Mouse (Mus musculus) brain, adult 2 months (tissue): Measurements from ENCODE around the gene Tmem108.
A peak's percentile ranks its signal among the peaks of the same experiment; 100 is the strongest.

Experiments
- DNase-seq: peaks from one replicate; pipeline ENCODE4 v3.0.0; 2011; ENCODE audit warnings: low read depth, low spot score

Gene Tmem108

DNA sequence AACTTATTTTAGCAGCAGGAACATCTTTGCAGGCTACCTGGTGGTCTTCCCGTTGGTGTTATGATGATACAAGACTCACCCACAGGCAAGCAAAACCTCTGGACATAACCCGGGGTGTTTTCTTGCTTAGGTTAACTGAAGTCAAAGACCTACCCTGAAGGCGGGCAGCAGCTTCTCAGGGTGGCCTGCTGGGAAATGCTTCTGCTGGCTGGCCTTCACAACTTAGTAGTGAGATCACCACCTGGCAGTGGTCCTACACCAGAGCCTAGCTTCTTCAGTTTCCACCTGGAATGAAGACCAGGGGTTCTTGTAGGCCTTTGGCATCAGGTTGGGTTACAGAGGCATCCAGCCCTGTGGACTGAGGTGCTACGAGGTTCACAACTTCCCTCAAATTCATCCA lies 169.7 kb downstream of the Tmem108 start:
- DNase-seq: peak; percentile 63

DNA sequence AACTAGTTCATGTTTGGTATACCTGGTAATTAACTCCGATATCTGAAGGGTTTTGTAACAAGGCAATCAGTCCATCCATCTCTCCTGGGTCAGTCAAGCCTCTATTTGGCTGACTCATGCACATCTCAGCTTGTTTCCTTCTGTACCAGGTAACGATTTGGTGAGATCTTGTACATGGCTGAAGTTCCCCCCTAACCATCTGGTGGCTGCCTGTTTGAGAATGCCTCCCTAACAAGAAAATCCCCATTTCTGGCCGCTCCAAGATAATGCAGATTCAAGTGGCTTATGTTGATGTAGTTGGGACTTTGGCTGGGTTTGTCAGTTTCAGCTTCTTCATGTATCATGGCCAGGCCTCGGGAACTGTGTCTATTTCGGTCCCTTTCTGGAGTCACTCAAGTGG lies 170.8 kb downstream of the Tmem108 start:
- peak; percentile 81 for DNase-seq

GRCm38 (mm10) chr9:103584865-103585264 lies 176.8 kb downstream of the Tmem108 start:
- peak; percentile 77 for DNase-seq

DNA sequence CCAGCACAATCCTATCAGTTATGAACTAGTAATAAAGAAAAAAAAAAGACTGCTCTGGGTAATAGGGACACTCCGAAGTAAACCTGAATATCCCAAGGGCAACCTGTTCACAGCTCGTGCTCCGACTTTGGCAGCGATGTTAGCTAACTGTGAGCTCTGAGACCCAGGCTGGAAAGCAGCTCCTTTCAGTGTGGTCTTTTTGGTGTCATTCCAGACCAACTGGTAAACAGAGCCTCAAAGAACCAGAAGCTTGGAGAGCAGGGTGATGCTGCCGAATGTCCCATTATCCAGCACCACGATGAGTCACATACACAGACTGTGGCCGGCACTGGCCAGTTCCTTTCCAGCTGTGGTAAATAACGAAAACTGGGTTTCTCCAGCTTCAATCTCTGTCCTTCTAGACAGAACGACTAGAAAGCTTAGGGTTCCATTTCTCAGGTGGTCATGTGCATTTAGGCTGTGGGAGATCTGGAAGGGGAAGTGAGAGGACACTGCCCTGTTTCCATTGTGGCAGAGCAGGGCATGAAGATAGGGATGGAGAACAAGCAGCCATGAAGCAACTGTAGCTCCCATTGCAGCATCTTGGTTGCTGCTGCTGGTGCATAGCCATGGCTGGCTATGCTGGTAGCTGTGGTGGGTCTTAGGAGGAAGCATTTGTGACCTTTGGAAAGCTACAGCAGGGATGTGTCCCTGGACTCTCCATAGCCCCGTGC lies 179.2 kb downstream of the Tmem108 start:
- DNase-seq: no peak

DNA sequence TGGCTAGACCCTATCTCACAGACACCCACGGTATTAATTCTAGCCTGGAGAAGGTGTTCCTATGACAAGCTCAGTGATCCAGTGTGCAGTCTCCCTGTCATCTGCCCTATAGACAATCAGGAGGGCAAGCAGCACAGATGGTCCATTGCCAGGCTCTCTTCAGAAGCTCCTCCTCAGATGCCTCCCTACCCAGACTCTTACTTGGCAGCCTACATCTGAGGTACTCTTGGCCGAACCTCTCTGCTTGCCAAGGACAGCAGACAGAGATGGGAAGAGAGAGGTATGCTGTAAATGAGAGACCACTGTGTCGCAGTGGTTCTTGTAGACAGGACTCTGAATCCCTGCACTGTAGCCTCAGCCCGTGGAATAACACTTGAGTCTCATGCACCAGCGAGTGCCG lies 181.0 kb downstream of the Tmem108 start:
- peak; percentile 93 for DNase-seq

GRCm38 (mm10) chr9:103580186-103580585 lies 181.5 kb downstream of the Tmem108 start:
- DNase-seq: no peak

- peak; percentile 98 for DNase-seq
Measured at GRCm38 (mm10) chr9:103579411-103580026, 182.1 kb downstream of the Tmem108 start.

DNA sequence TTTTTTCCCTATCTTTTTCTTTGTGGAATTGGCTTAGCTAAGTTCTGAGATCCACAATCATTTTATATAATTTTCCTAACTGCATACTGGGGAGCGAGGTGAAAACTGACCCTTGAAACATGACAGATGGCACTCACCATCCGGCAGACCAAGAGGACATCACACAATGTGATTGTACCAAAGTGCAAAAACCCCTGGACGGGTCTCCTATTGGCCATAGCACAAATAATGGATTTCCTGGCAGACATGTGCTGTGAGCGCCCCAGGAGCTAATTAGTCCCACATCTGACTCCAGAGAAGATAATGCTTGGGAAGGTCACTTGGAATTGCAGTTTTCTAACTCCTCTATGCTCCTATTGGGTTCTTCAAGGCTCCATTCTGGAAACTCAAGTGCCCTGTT lies 183.9 kb downstream of the Tmem108 start:
- DNase-seq: peak; percentile 81

DNA sequence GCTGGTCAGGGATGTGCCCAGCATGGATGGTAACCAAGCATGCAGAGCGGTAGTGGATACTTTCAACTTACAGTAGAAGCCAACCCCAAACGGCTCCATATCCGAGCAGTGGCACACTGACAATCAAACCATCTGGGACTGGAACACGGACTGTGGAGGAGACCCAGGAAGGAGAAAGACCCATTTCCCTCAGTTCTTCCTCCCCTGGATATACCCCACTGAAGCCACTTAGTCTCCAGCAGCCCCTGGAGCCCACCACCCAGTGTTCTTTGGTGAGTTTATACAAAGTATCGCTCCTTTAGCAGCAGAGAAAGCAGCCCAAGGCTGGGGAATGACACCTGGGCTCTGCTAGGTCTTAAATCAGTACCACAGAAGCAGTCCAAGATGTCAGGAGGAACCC lies 184.5 kb downstream of the Tmem108 start:
- DNase-seq: no peak

DNA sequence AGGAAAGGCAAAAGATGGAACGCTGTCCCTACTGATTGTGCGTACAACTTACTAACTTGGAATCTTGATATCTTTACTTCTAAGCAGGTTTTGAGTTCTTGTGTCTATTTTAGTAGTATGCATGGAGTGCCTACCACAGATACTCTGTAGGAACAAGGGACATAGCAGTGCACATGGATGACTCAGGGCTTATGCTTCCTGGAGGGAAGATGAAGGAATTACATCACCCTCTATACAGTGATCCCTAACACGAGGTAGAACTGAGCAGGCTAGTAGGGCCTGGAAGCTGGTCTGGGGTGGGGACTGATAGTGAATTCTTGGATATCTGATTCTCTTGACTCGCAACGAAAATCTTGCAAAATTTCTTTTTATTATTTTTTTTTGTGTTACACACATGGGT lies 185.7 kb downstream of the Tmem108 start:
- no peak for DNase-seq

GRCm38 (mm10) chr9:103573994-103574750 lies 187.5 kb downstream of the Tmem108 start:
- DNase-seq: peak; percentile 86

DNA sequence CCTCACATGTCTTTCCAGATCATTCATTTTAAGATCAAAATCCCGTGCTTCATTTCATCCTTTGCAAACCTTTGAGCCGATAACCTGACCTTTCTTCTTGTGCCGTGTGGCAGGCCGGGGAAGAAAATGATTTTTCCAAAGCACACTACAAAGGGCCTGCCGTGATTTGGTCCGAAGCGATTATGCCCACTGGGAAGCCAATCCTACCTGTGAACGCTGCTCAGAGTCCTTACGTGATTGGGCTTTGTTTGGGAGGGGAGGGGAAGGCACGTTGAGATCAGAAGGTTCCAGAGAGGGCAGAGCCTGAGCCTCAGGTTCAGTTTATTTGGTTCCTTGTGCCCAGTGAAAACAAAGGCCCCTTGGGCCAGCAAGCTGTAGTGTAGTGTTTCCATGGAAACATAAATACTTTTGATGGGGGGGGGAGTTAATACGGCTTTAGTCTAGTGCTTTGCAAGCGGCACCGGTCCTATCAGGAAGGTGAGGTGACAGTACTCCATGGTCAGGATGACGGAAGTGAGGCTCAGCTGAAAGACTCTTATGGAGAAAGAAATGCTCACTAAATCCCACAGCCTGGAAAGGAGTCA lies 191.4 kb downstream of the Tmem108 start:
- no peak for DNase-seq

DNA sequence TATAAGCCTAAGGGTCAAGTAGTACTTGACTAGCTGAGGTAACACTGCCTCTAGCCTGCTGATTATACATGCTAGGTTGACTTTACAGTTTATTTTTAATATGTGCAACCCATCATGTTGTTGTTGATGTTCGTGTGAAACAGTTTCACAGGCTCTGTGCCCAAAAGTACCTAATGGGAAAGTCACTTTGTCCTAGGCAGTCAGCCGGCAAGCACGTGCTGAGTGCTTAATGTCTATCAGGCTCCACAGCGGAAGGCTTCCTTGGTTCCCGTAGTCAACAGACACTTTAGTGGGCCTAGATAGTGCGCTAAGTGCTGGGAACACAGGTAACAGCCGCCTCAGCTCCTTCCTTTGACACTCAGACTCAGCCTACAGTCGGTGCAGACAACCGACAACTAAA lies 192.7 kb downstream of the Tmem108 start:
- DNase-seq: no peak

- DNase-seq: peak; percentile 68
Measured at GRCm38 (mm10) chr9:103565186-103565585, 196.5 kb downstream of the Tmem108 start.

DNA sequence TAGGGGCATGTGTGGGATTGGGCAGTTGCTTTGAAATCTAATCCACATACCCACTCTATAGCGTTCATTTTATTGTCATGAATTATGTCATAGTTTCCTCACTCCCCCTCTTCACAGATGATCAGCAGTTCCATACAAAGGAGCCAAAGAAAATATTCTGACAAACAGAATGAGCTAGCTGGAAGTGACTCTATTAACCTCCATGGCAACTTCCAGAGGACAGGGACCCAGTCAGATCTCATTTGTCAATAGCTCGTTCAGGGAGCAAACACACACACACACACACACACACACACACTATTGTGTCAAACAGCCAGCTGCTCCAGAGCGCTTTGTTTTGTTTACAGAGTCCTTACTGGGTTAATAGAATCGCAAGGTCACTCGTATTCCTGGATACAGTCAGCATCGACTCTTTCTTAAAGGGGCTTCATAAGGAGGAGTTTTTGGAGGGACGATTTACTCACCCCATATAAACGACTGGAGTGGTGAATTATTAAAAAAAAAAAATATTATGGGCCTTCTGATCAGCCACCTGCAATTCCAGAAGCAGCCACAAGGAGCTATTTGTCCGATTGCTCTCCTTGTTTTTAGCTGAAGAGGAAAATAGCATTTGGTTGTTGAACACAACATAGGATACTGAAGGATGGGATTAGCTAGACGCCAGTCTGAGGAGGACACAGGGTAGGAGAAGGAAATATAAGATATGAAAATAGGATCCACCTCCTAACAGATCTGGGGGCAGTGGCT lies 197.6 kb downstream of the Tmem108 start:
- DNase-seq: peak; percentile 80

DNA sequence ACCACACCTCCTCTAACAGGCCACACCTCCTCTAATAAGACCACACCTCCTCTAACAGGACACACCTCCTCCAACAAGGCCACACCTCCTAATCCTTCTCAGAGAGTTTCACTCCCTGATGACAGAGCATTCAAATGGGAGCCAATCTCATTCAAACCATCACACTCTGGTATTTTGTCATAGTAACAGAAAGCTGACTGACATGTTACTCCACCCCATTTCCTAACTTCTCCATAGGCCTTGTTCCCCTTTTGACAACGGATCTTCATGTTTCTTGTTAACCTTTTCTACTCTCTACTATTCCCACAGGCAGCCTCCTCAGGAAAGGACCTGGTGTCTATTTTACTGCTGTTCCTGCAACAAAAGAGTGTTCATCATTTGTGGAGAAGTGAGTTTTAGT lies 199.6 kb downstream of the Tmem108 start:
- DNase-seq: no peak

DNA sequence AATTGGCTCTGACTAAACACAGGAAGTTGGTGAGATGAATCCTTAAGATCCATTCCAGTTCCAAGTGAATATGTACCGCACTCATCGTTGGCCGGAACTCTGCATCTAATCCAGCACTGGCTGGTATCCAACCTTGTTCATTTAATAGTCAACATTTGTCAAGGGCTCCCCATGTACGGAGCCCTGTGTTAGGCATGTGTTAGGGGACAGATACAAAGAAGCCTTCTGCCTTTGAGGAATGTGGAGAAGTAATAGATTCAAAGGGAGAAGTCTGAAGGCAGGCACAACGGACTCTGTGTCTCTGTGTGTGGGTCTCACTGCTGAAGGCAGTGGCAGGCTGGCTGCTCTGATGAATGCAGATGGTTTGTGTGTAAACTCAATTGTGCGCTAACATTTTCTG lies 202.9 kb downstream of the Tmem108 start:
- peak; percentile 68 for DNase-seq

DNA sequence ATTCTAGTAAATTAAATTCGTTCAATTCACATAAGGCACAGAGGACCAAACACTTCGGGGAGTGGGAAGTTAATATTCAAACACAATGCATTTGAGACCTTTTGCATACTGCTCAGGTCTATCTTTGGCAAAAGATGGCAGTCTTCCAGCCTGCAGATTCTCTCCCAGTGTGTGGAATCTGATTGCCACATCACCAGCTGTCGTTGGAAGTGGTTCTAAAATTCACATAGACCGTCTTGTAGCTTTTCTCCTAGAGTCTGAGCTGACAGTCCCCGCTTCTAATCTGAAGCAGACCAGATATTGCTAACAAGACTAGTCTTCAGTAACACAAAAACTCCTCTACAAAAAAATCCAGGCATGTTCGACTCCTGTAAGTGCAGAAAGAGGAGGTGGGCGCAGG lies 203.4 kb downstream of the Tmem108 start:
- DNase-seq: peak; percentile 93

- DNase-seq: no peak
Measured at GRCm38 (mm10) chr9:103557085-103557484, 204.6 kb downstream of the Tmem108 start.

GRCm38 (mm10) chr9:103555334-103555733 lies 206.3 kb downstream of the Tmem108 start:
- no peak for DNase-seq

DNA sequence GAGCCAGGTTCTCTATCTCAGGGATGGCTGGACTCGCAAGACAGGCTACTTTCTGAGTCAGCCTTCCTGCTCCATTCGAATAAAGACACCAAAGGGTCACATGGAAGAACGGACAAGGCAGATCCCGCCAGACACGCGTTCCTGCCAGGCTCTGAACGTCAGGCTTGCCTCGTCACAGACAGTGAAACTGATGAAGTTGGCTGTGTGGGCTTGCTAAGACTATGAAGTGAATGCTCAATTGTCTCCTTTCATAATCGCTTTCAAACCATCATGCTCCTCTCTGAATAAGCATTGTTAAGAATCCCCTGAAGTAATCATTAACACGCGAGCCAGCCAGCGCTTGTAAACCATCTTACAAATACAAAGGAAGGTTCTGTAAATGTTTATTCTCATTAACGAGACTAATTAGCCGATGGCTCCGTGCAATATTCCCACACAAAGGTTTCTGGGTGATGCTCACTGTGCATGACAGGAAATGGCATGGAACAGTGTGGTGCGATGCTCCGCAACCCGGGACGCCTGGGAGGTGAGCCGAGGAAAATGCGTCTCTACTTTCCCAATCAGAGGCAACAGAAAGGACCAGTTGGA lies 210.9 kb downstream of the Tmem108 start:
- DNase-seq: peak; percentile 74
